Mouse (Mus musculus) megakaryocyte progenitor cell, adult 5-6 weeks (primary cell): ENCODE results near the gene Prkab2. TPM values are rescaled to one million over a fixed set of nuclear protein-coding genes. Genes with fewer than 3 reads are reported as not detected.
A peak's percentile ranks its signal among the peaks of the same experiment; 100 is the strongest.

Experiments
- ATAC-seq: replicated peaks from 2 replicates; pipeline ENCODE4 v1.8.0; 2016; ENCODE audit warnings: mild to moderate bottlenecking, moderate TSS enrichment, inconsistent platforms; ENCODE audit not compliant: poor library complexity
- total RNA-seq, 2 experiments: library from RNA; stranded (forward) in 1 of 2; stranded (reverse) in 1 of 2; fragments of 157-497, 149-512 nt in 1 of 2; fragments of 200-1000 nt in 1 of 2; gene quantifications; 2 replicates each; pipeline versions ENCODE4 v1.2.3 to v1.2.4; 2015 to 2017

The Prkab2 gene
- total RNA-seq, 2 experiments from 2014 or later: 4.0 TPM

GRCm38 (mm10) chr3:97649022-97649421 is 9.0 kb upstream of the Prkab2 start:
- ATAC-seq: no peak

GRCm38 (mm10) chr3:97649469-97649868 is 8.5 kb upstream of the Prkab2 start:
- no peak for ATAC-seq

- no peak for ATAC-seq
Measured at GRCm38 (mm10) chr3:97651604-97652003, 6.4 kb upstream of the Prkab2 start.

- no peak for ATAC-seq
Measured at GRCm38 (mm10) chr3:97653781-97654180, 4.2 kb upstream of the Prkab2 start.

- ATAC-seq: peak; percentile 30; the same call in 1 of the 2 replicates
Measured at GRCm38 (mm10) chr3:97654901-97655300, 3.1 kb upstream of the Prkab2 start.

GRCm38 (mm10) chr3:97658426-97659193 is 617 bp downstream of the Prkab2 start:
- ATAC-seq: peak; percentile 38

- ATAC-seq: no peak
Measured at GRCm38 (mm10) chr3:97659746-97660145, 1.8 kb downstream of the Prkab2 start.

GRCm38 (mm10) chr3:97661206-97661605 is 3.2 kb downstream of the Prkab2 start:
- ATAC-seq: 0 out of 2 replicates have a peak, but pooled peaks have one; percentile 8

GRCm38 (mm10) chr3:97665525-97665924 is 7.5 kb downstream of the Prkab2 start:
- ATAC-seq: peak; percentile 48

- ATAC-seq: peak; percentile 68
Measured at GRCm38 (mm10) chr3:97666154-97666553, 8.2 kb downstream of the Prkab2 start.

GRCm38 (mm10) chr3:97667093-97667675 is 9.2 kb downstream of the Prkab2 start:
- no peak for ATAC-seq

GRCm38 (mm10) chr3:97674644-97675110 is 16.7 kb downstream of the Prkab2 start, which contains the start of gene Gm17651:
Gene Gm17651 (minus strand): TSS chr3:97674694.
- ATAC-seq: no peak

GRCm38 (mm10) chr3:97676126-97676525 is 18.1 kb downstream of the Prkab2 start:
- ATAC-seq: no peak

- ATAC-seq: no peak
Measured at GRCm38 (mm10) chr3:97678416-97678815, 20.4 kb downstream of the Prkab2 start.

GRCm38 (mm10) chr3:97680631-97681320 is 22.8 kb downstream of the Prkab2 start:
- ATAC-seq: peak; percentile 79

GRCm38 (mm10) chr3:97681321-97682158 is 23.5 kb downstream of the Prkab2 start:
- peak; percentile 73 for ATAC-seq

- ATAC-seq: no peak
Measured at GRCm38 (mm10) chr3:97682159-97682502, 24.1 kb downstream of the Prkab2 start.

- no peak for ATAC-seq
Measured at GRCm38 (mm10) chr3:97682576-97682975, 24.6 kb downstream of the Prkab2 start.

- no peak for ATAC-seq
Measured at GRCm38 (mm10) chr3:97683560-97684195, 25.7 kb downstream of the Prkab2 start.

GRCm38 (mm10) chr3:97686372-97687117 is 28.6 kb downstream of the Prkab2 start:
- no peak for ATAC-seq
